Mouse (Mus musculus): Measurements from ENCODE around the gene Tlcd2. TPM values are rescaled to one million over a fixed set of nuclear protein-coding genes. Genes with fewer than 3 reads are reported as not detected.

Gene Tlcd2
- polyA plus RNA-seq, 1 experiment from 2014 or later, result 2.5 TPM

DNA sequence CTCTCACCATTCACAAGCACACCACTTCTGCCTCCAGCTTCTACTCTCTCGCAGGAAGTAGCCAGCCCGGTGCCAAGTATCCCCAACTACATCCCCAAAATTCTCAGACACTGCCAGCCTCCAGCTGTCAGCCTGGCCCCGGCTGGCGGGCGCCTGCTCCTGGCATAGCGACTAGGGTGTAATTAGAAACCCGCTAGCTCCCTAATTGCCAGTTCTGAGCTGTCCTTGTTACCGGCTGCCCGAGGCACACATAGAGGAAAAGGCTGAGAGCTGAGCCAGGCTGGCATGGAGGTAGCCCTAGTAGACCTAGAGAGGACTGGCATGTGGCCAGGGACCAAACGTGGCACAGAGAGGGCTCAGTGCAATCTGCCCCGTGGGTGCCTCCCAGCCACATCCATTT is 30.2 kb upstream of the Tlcd2 start:
- H3K9ac ChIP-seq (replicated peaks), result no peak overlapping the region
- 87% methylated on average over 11 of the region's 11 CpGs for WGBS
- no peak overlapping the region for H3K4me3 ChIP-seq (replicated peaks)
- no peak overlapping the region for H3K4me2 ChIP-seq (replicated peaks)
- no peaks in the 10 kb centered on the region for H3K9me3 ChIP-seq
- no peaks in the 10 kb centered on the region for H3K36me3 ChIP-seq
- no peaks in the 10 kb centered on the region for H3K4me1 ChIP-seq (replicated peaks)
- 0 out of 2 replicates have a peak, but pooled peaks have one; percentile 43 for ATAC-seq
- H3K27me3 ChIP-seq, result no peaks in the 10 kb centered on the region
- H3K27ac ChIP-seq, result no peak overlapping the region

GRCm38 (mm10) chr11:75434138-75434537 is 27.4 kb upstream of the Tlcd2 start:
- Histone ChIP-seq H3K27ac (no peak overlapping the region), H3K4me2 (replicated peaks) (no peak overlapping the region), H3K36me3 (no peaks in the 10 kb centered on the region), H3K27me3 (no peaks in the 10 kb centered on the region), H3K4me1 (replicated peaks) (no peaks in the 10 kb centered on the region), H3K4me3 (replicated peaks) (no peak overlapping the region), H3K9ac (replicated peaks) (no peak overlapping the region), H3K9me3 (no peaks in the 10 kb centered on the region)
- 86% methylated on average over 5 of the region's 5 CpGs for WGBS
- ATAC-seq, result no peak

DNA sequence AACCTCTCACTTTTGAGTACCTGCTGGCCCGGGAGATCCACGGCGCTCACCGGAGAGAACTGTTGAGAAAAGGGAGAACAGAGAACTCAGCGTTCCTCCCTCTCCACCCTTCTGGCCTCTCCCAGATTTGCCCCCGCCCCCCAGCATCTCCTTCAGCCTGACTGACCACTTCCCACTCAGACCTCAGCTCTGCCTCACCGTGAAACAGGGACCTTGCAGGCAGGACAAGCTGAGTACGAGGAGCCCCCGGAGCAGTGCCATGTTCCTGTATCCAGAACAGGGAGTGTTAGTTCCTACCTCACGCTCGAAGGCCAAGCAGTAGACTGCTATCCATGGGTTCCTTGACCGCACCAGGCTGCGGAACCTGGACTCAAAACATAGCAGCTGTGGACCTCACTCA is 23.3 kb upstream of the Tlcd2 start:
- Histone ChIP-seq H3K27me3 (no peaks in the 10 kb centered on the region), H3K4me3 (replicated peaks) (no peak overlapping the region), H3K4me2 (replicated peaks) (no peak overlapping the region), H3K27ac (no peak overlapping the region), H3K4me1 (replicated peaks) (0 out of 2 replicates have a peak, but pooled peaks cover 5% of the 10 kb centered on the region), H3K9ac (replicated peaks) (no peak overlapping the region), H3K36me3 (peaks cover 18% of the 10 kb centered on the region), H3K9me3 (no peaks in the 10 kb centered on the region)
- no peak for ATAC-seq
- WGBS, result 89% methylated on average over 13 of the region's 13 CpGs

DNA sequence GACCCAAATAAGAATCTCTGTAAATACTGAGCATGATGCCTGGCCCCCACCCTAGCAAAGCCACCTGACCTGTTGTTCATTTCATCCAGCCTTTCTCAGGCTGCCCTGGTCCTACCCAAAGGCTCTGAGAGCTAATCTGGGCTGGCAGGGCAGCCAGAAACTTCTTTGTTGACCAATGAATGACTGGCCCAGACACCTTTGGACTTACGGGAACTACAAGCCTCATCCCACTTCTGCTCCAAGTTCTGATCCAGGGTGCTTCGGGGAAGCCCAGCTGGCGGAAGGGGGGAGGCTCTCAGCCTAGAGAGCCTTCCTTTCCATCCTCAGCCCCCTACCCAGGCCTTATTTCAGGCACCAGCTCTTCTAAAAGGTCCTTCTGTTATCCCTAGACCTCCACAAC is 22.7 kb upstream of the Tlcd2 start:
- Histone ChIP-seq H3K4me3 (replicated peaks) (no peak overlapping the region), H3K4me2 (replicated peaks) (no peak overlapping the region), H3K36me3 (peaks cover 23% of the 10 kb centered on the region), H3K9ac (replicated peaks) (no peak overlapping the region), H3K27ac (no peak overlapping the region), H3K27me3 (no peaks in the 10 kb centered on the region), H3K9me3 (no peaks in the 10 kb centered on the region), H3K4me1 (replicated peaks) (0 out of 2 replicates have a peak, but pooled peaks cover 5% of the 10 kb centered on the region)
- no peak for ATAC-seq
- 89% methylated on average over 3 of the region's 3 CpGs for WGBS

GRCm38 (mm10) chr11:75439363-75439762 is 22.2 kb upstream of the Tlcd2 start, which contains the start of gene Serpinf2:
Gene Serpinf2 (minus strand): TSS chr11:75439591.
- H3K4me2 ChIP-seq (replicated peaks), result no peak within 1 kb of the TSS
- H3K9me3 ChIP-seq, result no peaks in the 10 kb centered on the region
- ATAC-seq, result no peak
- H3K9ac ChIP-seq (replicated peaks), result no peak within 1 kb of the TSS
- no peaks in the 10 kb centered on the region for H3K27me3 ChIP-seq
- H3K27ac ChIP-seq, result no peak within 1 kb of the TSS
- WGBS, result 92% methylated on average over 6 of the region's 6 CpGs
- H3K4me3 ChIP-seq (replicated peaks), result no peak within 1 kb of the TSS
- H3K4me1 ChIP-seq (replicated peaks), result 0 out of 2 replicates have a peak, but pooled peaks cover 5% of the 10 kb centered on the region
- H3K36me3 ChIP-seq, result peaks cover 29% of the 10 kb centered on the region

- Histone ChIP-seq H3K4me2 (replicated peaks) (no peak overlapping the region), H3K27me3 (no peaks in the 10 kb centered on the region), H3K9me3 (no peaks in the 10 kb centered on the region), H3K9ac (replicated peaks) (no peak overlapping the region), H3K27ac (no peak overlapping the region), H3K36me3 (peaks cover 35% of the 10 kb centered on the region), H3K4me1 (replicated peaks) (0 out of 2 replicates have a peak, but pooled peaks cover 5% of the 10 kb centered on the region), H3K4me3 (replicated peaks) (no peak overlapping the region)
- ATAC-seq, result no peak
- 86% methylated on average over 3 of the region's 3 CpGs for WGBS
Observed at GRCm38 (mm10) chr11:75439951-75440350, 21.6 kb upstream of the Tlcd2 start.

- H3K27me3 ChIP-seq, result no peaks in the 10 kb centered on the region
- no peak overlapping the region for H3K9ac ChIP-seq (replicated peaks)
- ATAC-seq, result no peak
- H3K4me2 ChIP-seq (replicated peaks), result no peak overlapping the region
- no peak overlapping the region for H3K4me3 ChIP-seq (replicated peaks)
- H3K4me1 ChIP-seq (replicated peaks), result 0 out of 2 replicates have a peak, but pooled peaks cover 5% of the 10 kb centered on the region
- H3K36me3 ChIP-seq, result peaks cover 46% of the 10 kb centered on the region
- no peaks in the 10 kb centered on the region for H3K9me3 ChIP-seq
- H3K27ac ChIP-seq, result no peak overlapping the region
- WGBS, result 91% methylated on average over 7 of the region's 7 CpGs
Observed at GRCm38 (mm10) chr11:75441034-75441433, 20.5 kb upstream of the Tlcd2 start.

- H3K4me2 ChIP-seq (replicated peaks), result no peak overlapping the region
- no peaks in the 10 kb centered on the region for H3K9me3 ChIP-seq
- H3K36me3 ChIP-seq, result peaks cover 50% of the 10 kb centered on the region
- 0 out of 2 replicates have a peak, but pooled peaks cover 5% of the 10 kb centered on the region for H3K4me1 ChIP-seq (replicated peaks)
- no peak overlapping the region for H3K4me3 ChIP-seq (replicated peaks)
- H3K27me3 ChIP-seq, result no peaks in the 10 kb centered on the region
- no peak overlapping the region for H3K27ac ChIP-seq
- no peak overlapping the region for H3K9ac ChIP-seq (replicated peaks)
- WGBS, result 75% methylated on average over 16 of the region's 16 CpGs
- ATAC-seq, result no peak
Observed at GRCm38 (mm10) chr11:75441601-75442000, 19.9 kb upstream of the Tlcd2 start.

DNA sequence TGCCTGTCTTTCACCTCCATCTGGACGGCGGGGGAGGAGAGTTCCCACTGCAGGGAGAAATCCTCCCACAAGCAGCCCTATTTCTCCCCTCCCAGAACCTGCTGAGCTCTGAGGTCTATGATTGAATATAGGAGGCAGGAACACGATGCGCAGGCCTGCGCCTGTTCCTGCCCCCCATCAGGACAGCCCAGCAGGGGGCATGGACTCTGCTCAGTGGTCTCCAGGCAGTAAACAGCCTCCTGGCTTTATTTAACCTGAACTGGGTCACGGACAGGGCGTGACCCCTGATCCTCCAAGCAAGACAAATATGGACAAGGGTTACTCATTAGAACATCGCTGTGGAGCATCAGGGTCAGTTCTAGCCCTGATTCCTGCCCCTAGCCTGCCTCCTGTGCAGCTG is 17.8 kb upstream of the Tlcd2 start:
- Histone ChIP-seq H3K27ac (no peak overlapping the region), H3K4me3 (replicated peaks) (no peak overlapping the region), H3K4me1 (replicated peaks) (0 out of 2 replicates have a peak, but pooled peaks cover 5% of the 10 kb centered on the region), H3K36me3 (peaks cover 70% of the 10 kb centered on the region), H3K4me2 (replicated peaks) (no peak overlapping the region), H3K9ac (replicated peaks) (no peak overlapping the region), H3K27me3 (no peaks in the 10 kb centered on the region), H3K9me3 (no peaks in the 10 kb centered on the region)
- WGBS, result 44% methylated on average over 8 of the region's 8 CpGs
- no peak for ATAC-seq

- no peak for ATAC-seq
- 76% methylated on average over 3 of the region's 3 CpGs for WGBS
- H3K4me2 ChIP-seq (replicated peaks), result no peak overlapping the region
- H3K4me3 ChIP-seq (replicated peaks), result no peak overlapping the region
- no peak overlapping the region for H3K9ac ChIP-seq (replicated peaks)
- peaks cover 75% of the 10 kb centered on the region for H3K36me3 ChIP-seq
- no peak overlapping the region for H3K27ac ChIP-seq
- no peaks in the 10 kb centered on the region for H3K9me3 ChIP-seq
- peaks cover 16% of the 10 kb centered on the region for H3K4me1 ChIP-seq (replicated peaks)
- H3K27me3 ChIP-seq, result no peaks in the 10 kb centered on the region
Observed at GRCm38 (mm10) chr11:75448575-75448974, 12.9 kb upstream of the Tlcd2 start.

- Histone ChIP-seq H3K27ac (no peak overlapping the region), H3K4me3 (replicated peaks) (no peak overlapping the region), H3K4me1 (replicated peaks) (peaks cover 24% of the 10 kb centered on the region), H3K36me3 (peaks cover 64% of the 10 kb centered on the region), H3K9ac (replicated peaks) (no peak overlapping the region), H3K27me3 (no peaks in the 10 kb centered on the region), H3K9me3 (no peaks in the 10 kb centered on the region), H3K4me2 (replicated peaks) (no peak overlapping the region)
- no peak for ATAC-seq
- WGBS, result 81% methylated on average over 7 of the region's 7 CpGs
Observed at GRCm38 (mm10) chr11:75449695-75450094, 11.8 kb upstream of the Tlcd2 start.

DNA sequence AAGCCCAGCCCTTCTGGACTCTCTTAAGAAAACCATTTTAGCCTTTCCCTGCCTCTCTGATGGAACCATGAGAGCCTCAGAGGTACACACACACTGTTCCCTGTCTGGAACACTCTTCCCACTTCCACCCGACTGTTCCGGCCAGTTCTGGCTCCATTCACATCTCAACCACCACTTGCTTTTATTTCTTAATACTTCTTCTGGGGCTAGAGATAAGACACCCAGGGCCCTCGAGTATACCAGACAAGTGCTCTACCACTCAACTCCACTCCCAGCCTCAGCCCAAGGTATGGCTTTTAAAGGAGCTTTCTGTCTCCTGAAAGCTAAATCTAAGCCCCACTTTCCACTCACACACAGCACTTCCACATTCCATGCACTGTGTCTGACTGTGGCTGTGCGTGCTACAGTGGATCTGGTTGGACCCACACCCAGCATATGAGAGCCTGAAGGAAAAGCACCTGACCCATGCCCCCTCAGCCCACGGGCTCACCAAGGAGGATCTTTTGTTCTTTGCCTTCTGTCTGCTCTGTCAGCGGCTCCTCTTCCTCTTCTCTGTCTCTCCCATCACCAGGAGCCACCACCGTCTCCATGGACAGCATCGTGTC is 11.1 kb upstream of the Tlcd2 start:
- ATAC-seq, result no peak
- Histone ChIP-seq H3K4me2 (replicated peaks) (no peak overlapping the region), H3K27ac (no peak overlapping the region), H3K36me3 (peaks cover 57% of the 10 kb centered on the region), H3K9ac (replicated peaks) (no peak overlapping the region), H3K4me3 (replicated peaks) (no peak overlapping the region), H3K9me3 (no peaks in the 10 kb centered on the region), H3K4me1 (replicated peaks) (peaks cover 29% of the 10 kb centered on the region), H3K27me3 (no peaks in the 10 kb centered on the region)
- WGBS, result 90% methylated on average over 8 of the region's 8 CpGs

DNA sequence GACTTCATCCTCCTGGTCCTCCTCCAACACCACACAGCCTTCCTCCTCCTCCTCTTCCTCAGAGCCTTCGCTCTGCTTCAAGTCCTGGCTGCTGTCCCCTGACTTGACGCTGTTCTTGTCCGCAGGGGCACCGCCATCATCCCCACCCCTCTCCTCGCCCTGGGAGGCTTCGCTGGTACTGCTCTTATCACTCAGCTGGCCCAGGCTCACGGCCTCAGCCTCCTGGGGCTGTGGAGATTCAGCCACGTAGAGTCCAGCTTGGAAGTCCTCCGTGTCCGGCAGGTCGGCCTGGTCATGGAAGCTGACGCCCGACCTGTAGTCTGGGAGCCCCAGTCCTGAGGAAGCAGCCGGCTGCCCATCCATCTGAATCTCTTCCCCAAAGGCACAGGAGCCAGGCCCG is 10.6 kb upstream of the Tlcd2 start:
- Histone ChIP-seq H3K9me3 (no peaks in the 10 kb centered on the region), H3K9ac (replicated peaks) (peak overlapping the region; percentile 20; the same call in 1 of the 2 replicates), H3K36me3 (peaks cover 52% of the 10 kb centered on the region), H3K4me3 (replicated peaks) (no peak overlapping the region), H3K27ac (no peak overlapping the region), H3K27me3 (no peaks in the 10 kb centered on the region), H3K4me1 (replicated peaks) (peaks cover 29% of the 10 kb centered on the region), H3K4me2 (replicated peaks) (no peak overlapping the region)
- ATAC-seq, result no peak
- WGBS, result 88% methylated on average over 15 of the region's 15 CpGs
